Mouse (Mus musculus) megakaryocyte-erythroid progenitor cell, adult 5-6 weeks (primary cell): Measurements from ENCODE around the gene Atp2b4. TPM values are rescaled to one million over a fixed set of nuclear protein-coding genes. Genes with fewer than 3 reads are reported as not detected.
"Not testable (repeated sequence)": the region's sequence is repeated elsewhere in the genome, so short reads cannot be mapped to it uniquely, and the experiment has no call there.

Experiments used
- ATAC-seq: replicated peaks from 2 replicates; pipeline ENCODE4 v1.8.0; 2016; ENCODE audit warnings: mild to moderate bottlenecking, inconsistent platforms; ENCODE audit not compliant: severe bottlenecking, poor library complexity, low FRiP score, low TSS enrichment
- total RNA-seq, 2 experiments: library from RNA; stranded (forward) in 1 of 2; stranded (reverse) in 1 of 2; fragments of 200-1000, 215-1000 nt in 1 of 2; fragments of >200 nt in 1 of 2; fragmentation: Nextera tagmentation in 1 of 2; gene quantifications; 2 replicates each; pipeline ENCODE4 v1.2.3; 2014 to 2017

The Atp2b4 gene
- total RNA-seq, 2 experiments from 2014 or later: 24.9 to 36.9 TPM

- ATAC-seq: no peak
These were observed 133.1 kb downstream of the Atp2b4 start for GRCm38 (mm10) chr1:133667721-133668120.

DNA sequence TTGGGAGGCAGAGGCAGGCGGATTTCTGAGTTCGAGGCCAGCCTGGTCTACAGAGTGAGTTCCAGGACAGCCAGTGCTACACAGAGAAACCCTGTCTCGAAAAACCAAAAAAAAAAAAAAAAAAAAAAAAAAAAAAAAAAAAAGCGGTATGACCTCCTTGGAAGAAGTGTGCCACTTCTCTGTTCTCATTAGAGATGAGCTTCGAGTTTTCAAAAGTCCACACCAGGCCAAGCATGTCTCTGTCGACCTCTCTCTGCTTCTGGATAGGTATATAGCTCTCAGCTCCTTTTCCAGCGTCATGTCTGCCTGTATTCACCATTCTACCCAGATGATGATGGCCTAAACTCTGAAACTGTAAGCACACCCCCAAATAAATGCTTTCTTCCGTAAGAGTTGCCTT is 135.1 kb downstream of the Atp2b4 start:
- ATAC-seq: not testable (repeated sequence)

DNA sequence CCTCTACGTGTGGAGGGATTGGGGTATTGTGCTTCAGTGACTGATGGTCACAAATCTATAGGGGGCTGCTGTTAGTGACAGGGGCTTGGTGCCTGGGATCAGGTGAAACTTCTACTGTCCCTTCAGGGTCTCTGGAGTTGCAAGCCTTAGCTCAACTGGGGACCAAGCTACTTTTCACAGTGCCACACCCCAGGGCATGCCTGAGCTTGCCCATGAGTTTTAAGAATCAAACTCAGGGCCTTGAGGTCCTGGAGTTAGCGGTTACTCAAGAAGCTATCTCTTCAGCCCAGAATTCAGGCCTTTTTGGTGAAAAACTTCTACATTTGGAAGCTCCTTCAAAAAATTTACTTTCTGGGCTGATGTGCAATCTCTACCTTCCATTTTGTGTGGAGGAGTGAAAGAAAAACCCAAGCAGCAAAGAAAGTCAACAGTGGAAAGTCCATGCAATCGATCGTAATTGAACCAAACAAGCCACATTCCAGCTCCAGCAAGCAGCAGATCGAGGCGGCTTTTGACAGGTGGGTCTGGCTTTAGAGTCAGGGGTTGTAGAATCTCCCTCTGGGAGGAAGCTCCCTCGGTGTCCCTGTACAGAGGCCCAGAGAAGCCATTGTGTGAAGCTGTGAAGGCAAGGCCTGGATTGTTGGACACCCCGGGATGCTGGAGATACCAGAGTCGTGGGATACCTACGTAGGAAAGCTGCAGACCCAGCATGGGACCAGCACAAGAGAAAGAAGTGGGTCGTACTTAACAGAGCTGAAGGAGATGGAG is 136.5 kb downstream of the Atp2b4 start:
- no peak for ATAC-seq

GRCm38 (mm10) chr1:133663427-133663826 is 137.4 kb downstream of the Atp2b4 start:
- no peak for ATAC-seq

DNA sequence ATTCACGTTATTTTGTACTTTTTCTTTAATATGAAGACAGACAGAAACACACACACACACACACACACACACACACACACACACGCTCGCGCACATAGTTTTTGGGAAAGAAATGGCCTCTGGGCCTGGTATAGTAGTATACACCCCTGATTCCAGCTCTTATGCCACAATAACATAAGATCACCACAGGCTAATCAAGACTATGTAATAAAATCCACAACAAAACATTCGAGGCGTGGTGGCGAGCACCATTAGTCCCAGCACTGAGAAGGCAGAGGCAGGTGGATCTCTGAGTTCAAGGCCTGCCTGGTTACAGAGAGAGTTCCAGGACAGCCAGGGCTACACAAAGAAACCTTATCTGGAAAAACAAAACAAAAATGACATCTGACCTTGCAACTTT is 137.9 kb downstream of the Atp2b4 start:
- no peak for ATAC-seq

DNA sequence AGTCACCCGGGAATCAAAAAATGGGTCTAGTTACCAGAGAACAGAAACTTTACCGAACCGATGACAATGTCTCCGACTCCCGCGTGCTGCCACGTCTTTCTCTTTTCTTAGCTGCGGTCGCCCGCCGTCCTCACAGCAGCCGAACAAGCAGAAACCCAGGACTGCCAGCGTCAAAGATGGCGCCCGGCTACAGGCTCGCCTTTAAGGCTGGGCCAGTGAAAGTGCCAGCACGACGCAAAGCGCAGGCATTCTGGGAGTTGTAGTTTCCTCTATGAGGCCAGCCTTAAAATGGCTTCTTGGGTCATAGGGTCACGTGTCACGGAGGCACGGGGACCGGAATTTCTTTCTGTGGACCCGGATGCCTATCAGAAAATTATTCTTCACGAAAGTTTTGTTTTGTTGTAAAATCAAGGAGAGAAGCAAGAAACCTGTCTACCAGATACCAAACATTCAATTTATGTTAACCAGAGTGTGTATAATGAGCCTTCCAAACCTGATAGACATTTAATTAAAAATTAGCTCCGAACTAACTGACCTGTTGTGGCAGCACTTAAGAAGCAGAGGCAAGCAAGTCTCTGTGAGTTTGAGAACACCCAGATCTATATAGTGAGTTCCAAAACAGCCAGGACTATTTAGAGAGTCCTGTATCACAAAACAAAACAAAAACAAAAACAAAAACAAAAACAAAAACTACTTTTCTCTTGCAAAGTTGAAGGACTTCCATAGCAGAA is 139.5 kb downstream of the Atp2b4 start, which contains the start of gene Gm38394:
Gene Gm38394 (minus strand): TSS at position 116 of the 731 bp plus-strand sequence.
- peak; percentile 99 for ATAC-seq

- peak; percentile 33; the same call in 1 of the 2 replicates for ATAC-seq
These were observed 140.2 kb downstream of the Atp2b4 start, which contains the start of gene Zbed6 for GRCm38 (mm10) chr1:133660466-133661202. TSS of gene Zbed6 (minus strand) at chr1:133660885.

DNA sequence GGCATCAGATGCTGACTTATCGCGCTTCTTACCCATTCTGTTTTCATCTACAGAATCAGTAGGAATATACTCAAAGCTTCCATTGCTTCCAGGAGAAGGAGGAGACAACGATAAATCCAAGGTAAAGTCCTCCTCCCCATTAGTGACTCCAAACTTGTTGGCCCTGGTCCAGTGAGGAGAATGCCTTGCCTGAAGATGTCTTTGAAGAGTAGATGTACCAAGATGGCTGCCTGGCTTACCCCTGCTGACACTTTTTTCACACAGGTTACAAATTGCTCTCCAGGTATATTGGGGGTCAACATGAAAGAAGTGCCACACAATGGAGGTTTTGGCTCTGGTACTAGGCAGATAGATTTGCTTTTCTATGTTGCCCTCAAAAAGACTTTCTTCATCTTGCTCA is 142.0 kb downstream of the Atp2b4 start:
- ATAC-seq: no peak

DNA sequence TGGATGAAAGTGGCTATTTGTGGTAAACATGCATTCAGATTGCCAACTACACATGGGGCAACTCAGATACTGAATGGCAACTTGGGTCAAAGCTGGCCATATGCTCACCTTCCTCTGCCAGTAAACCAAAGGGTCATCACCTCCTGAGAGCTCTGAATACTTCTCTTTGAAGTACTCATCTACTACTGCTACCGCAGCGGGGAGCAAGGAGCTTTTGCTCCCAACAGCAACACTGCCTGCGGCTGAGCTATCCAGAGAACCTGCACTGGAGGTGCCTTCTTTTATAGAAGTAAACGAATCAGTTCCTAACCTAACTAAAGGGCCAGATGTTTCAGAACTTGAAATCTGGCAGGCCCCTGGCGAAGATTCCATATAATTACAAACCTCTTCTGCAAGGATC is 144.0 kb downstream of the Atp2b4 start:
- no peak for ATAC-seq

- ATAC-seq: peak; percentile 59; the same call in 1 of the 2 replicates
These were observed 147.8 kb downstream of the Atp2b4 start for GRCm38 (mm10) chr1:133653033-133653432.

- ATAC-seq: no peak
These were observed 150.4 kb downstream of the Atp2b4 start for GRCm38 (mm10) chr1:133650288-133651055.

Other genes starting within 250 kb of the Atp2b4 start
- gene Snrpe, start 190.8 kb downstream of the Atp2b4 start, total RNA-seq (2014; fragmentation: Nextera tagmentation): 649 and 758 TPM in 2 replicates
- gene Snrpe, start 190.8 kb downstream of the Atp2b4 start, total RNA-seq (2017): 342 and 504 TPM in 2 replicates
- gene Zbed6, start 140.2 kb downstream of the Atp2b4 start, total RNA-seq (2014; fragmentation: Nextera tagmentation): 15.3 and 16.4 TPM in 2 replicates
- gene Zbed6, start 140.2 kb downstream of the Atp2b4 start, total RNA-seq (2017): 18.3 and 19.1 TPM in 2 replicates
- gene Gm38394, start 139.7 kb downstream of the Atp2b4 start, total RNA-seq (2014; fragmentation: Nextera tagmentation): 14.2 and 15.7 TPM in 2 replicates
- 3.9 and 8.5 TPM in 2 replicates for gene Gm38394, start 139.7 kb downstream of the Atp2b4 start, total RNA-seq (2017)
- gene Lax1, start 110.9 kb downstream of the Atp2b4 start, total RNA-seq (2014; fragmentation: Nextera tagmentation): 0.30 and 2.0 TPM in 2 replicates
- 3.7 TPM in 1 of 2 replicates, not detected in the other for gene Lax1, start 110.9 kb downstream of the Atp2b4 start, total RNA-seq (2017)
- not detected in 2 replicates for gene Optc, start 107.0 kb upstream of the Atp2b4 start, total RNA-seq (2014; fragmentation: Nextera tagmentation)
- 2.0 TPM in 1 of 2 replicates, not detected in the other for gene Optc, start 107.0 kb upstream of the Atp2b4 start, total RNA-seq (2017)
- gene Prelp, start 120.4 kb upstream of the Atp2b4 start, total RNA-seq (2014; fragmentation: Nextera tagmentation): 0.20 TPM in 1 of 2 replicates, not detected in the other
- gene Prelp, start 120.4 kb upstream of the Atp2b4 start, total RNA-seq (2017): not detected in 2 replicates
- gene Fmod, start 236.2 kb upstream of the Atp2b4 start, total RNA-seq (2014; fragmentation: Nextera tagmentation): not detected in 2 replicates
- gene Fmod, start 236.2 kb upstream of the Atp2b4 start, total RNA-seq (2017): not detected in 2 replicates